Mouse (Mus musculus) embryonic fibroblast, embryonic 13.5 days (primary cell): ENCODE measurements around the gene Casp9.

Experiments
- CTCF ChIP-seq: IDR thresholded peaks from 2 replicates; pipeline ENCODE4 v1.5.1; 2011; ENCODE audit warnings: mild to moderate bottlenecking, control low read depth, low read length, moderate library complexity, borderline replicate concordance; ENCODE audit not compliant: insufficient read depth
- POLR2A ChIP-seq: IDR thresholded peaks from 2 replicates; pipeline ENCODE4 v1.6.1; 2011; ENCODE audit warnings: low read depth, mild to moderate bottlenecking, control low read depth, low read length, moderate library complexity

DNA sequence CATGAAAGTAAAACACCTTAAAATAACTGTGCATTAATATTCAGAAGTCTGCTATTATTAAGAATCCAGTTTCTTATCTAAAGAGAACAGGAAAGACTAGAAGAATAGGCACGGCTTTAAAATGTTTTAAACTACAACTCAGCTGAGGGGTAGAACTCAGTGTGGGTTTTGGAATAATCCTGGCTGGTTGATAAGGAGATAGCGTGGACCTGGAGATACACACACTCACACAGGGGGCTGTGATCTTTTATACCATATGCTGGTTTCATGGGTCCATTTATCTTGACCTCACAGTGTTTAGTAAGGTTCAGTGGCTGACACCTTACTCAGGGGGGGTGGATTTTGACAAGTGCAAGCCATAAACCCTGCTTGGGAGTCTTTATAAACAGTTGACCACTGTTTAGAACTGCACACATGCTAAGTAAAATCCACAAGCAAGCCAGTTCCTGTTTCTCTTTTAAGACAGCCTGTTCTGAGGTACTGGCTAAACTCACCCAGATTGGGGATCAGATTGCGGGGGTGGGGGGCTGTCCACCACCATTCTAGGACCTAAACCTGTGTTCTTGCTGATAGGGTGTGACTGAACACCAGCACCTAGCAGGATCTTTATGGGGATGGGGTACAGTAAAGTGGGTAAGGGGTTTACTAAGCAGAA, 3.7 kb upstream of the Casp9 start:
- TF ChIP-seq CTCF (no peak), POLR2A (peak; percentile 32; the same call in 1 of the 2 replicates)
